Mouse (Mus musculus) spleen, adult 12 weeks (tissue): ENCODE measurements around the gene Wdr93.
A peak's percentile ranks its signal among the peaks of the same experiment; 100 is the strongest.

Experiments used
- DNase-seq: peaks from one replicate; pipeline ENCODE4 v3.0.0; 2022; ENCODE audit warnings: low spot score

Wdr93 gene

GRCm38 (mm10) chr7:79802037-79802436 is 59.1 kb downstream of the Wdr93 start:
- no peak for DNase-seq

GRCm38 (mm10) chr7:79803887-79804286 is 60.9 kb downstream of the Wdr93 start:
- no peak for DNase-seq

- no peak for DNase-seq
These were observed 65.6 kb downstream of the Wdr93 start for GRCm38 (mm10) chr7:79808561-79808960.

DNA sequence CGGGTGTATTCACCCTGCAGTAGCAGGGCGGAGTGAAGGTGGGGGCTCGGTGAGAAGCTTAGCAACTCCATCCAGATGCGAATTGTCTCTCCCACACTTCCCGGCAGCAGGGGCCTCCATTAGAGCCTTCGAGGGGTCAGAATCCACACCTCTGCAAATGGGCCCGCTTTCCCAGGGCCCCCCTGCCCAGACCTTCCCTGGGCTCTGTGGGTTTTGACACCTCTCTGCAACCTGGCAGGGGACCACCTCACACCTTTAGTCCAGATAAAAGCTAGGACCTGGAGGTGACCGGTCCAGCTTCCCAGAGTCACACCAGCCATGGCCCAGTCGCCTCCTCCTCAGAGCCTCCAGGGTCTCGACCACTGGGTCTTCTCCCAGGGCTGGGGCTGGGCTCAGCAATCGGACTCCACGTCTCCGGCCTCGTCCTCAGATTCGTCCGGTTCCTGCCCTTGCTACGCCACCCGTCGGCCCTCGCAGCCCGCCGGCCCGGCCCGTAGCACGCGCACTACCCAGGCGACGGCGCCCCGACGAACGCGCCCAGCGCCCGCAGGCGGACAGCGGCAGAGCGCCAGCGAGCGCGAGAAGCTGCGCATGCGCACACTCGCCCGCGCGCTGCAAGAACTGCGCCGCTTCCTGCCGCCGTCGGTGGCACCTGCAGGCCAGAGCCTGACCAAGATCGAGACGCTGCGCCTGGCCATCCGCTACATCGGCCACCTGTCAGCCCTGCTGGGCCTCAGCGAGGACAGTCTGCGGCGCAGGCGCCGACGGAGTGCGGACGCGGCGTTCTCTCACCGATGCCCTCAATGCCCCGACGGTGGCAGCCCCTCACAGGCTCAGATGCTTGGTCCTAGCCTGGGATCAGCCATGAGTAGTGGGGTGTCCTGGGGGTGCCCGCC is 67.9 kb downstream of the Wdr93 start, which contains the start of gene Mesp2:
Gene Mesp2, plus strand, starts transcription at position 117 of the 896 bp plus-strand sequence.
- DNase-seq, result peak; percentile 27

DNA sequence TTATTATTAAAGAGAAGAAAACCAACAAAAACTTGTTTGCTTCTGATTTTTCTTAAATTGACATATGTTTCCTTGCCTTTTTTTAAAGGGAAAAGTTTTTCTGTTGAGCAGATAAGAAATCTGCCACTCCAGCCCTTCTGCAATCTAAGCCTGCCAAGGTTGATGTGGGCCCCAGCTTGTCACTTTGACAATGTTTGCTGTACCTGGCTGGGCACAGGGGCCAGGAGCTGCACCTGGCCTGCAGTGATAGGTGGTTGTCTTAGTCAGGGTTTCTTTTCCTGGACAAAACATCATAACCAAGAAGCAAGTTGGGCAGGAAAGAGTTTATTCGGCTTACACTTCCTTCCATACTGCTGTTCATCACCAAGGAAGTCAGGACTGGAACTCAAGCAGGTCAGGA is 70.4 kb downstream of the Wdr93 start:
- no peak for DNase-seq

GRCm38 (mm10) chr7:79818321-79818720 is 75.4 kb downstream of the Wdr93 start:
- no peak for DNase-seq

DNA sequence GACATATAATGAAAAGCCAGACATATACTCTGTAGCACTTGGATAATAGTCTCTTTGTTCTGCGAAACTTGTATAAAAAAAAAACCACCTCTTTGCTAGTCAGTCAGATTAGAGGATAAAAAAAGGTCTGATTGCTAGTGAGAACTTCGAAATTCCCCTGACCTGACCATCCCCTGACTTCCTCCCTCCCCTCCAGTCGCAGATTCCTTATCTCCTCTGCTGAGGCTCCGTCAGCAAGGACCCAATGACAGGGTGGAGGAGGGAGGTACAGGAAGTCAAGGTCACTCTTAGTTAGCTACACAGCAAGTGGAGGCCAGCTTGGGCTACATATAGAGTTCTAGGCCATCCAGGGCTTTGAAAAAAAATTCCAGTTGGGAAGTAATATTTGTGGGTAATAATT is 76.6 kb downstream of the Wdr93 start:
- no peak for DNase-seq

- no peak for DNase-seq
These were observed 77.0 kb downstream of the Wdr93 start for GRCm38 (mm10) chr7:79819996-79820395.

- no peak for DNase-seq
These were observed 79.2 kb downstream of the Wdr93 start for GRCm38 (mm10) chr7:79822092-79822695.

GRCm38 (mm10) chr7:79828341-79828740 is 85.4 kb downstream of the Wdr93 start:
- no peak for DNase-seq

DNA sequence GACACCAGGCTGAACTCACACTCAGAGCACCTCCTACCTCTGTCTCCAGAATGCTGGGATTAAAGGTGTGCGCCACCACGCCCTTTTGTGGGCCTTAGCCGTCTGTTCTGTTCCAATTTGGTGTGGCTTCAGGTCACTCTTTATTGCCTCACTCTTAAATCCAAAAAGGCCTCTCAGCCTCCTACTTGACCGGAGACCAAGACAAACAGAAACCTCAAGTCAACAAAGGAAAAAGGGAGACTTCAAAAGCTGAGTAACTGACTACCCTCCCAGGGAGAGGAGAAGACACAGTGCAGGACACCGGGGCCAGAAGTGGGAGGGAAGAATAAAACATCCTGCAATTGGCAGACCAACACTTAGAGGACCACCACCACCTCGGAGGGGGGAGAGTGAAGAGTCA is 88.2 kb downstream of the Wdr93 start:
- DNase-seq, result no peak

GRCm38 (mm10) chr7:79831585-79831984 is 88.6 kb downstream of the Wdr93 start:
- DNase-seq, result no peak

GRCm38 (mm10) chr7:79832980-79833379 is 90.0 kb downstream of the Wdr93 start:
- DNase-seq, result no peak

- DNase-seq, result no peak
These were observed 92.2 kb downstream of the Wdr93 start for GRCm38 (mm10) chr7:79835196-79835595.
